Mouse (Mus musculus) layer of hippocampus, postnatal 10 days (tissue): Measurements from ENCODE around the gene Selenof. TPM values are rescaled to one million over a fixed set of nuclear protein-coding genes. Genes with fewer than 3 reads are reported as not detected.

Experiments used
- DNase-seq, 2 experiments: peaks; one replicate each; pipeline ENCODE4 v3.0.0; 2021; ENCODE audit warnings: low spot score in 2 of 2
- total RNA-seq, 2 experiments: library from RNA; stranded (reverse); gene quantifications; 2 replicates each; pipeline ENCODE4 v1.2.3; 2021

The Selenof gene
- total RNA-seq, 2 experiments from 2014 or later = 293 to 294 TPM

GRCm38 (mm10) chr3:144635236-144635635, 65.1 kb downstream of the Selenof start:
- DNase-seq = no peak

DNA sequence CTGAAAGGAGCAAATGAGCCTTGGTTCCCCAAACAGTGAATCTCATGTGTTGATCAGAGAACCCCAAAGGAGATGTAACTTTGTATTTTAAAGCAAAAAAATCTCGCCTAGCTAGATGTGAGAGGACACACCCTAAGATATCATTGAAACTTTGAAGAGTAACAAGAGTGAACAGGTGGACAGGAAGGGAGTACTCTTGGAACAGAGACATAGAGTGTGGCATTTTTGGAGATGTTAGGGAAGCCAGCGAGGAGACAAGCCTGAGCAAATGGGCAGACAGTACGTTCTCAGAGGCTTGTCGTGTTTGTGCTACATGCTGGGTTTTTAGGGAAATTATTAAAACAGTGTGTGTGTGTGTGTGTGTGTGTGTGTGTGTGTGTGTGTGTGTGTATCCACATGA, 68.0 kb downstream of the Selenof start:
- no peak for DNase-seq

- no peak for DNase-seq
Observed at GRCm38 (mm10) chr3:144639387-144639786, 69.3 kb downstream of the Selenof start.

DNA sequence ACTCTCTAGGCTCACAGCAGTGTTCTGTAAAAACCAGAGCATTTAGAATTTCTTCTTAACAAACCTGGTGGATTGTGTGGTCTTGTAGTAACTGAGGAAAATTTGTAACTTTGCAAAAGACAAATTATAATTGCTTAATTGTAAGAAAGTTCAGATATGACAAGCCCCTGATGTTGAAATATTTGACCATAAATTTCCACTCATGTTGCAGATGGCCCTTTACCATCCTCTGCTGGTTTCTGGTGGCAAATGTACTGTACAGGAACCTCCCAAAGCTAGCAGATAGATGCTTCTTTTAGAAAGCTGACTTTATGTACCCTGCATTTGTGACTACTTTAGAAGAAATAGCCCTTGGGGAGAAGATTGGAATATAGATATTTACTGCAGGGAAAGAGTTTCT, 69.9 kb downstream of the Selenof start:
- DNase-seq = no peak

GRCm38 (mm10) chr3:144642141-144642540, 72.0 kb downstream of the Selenof start:
- no peak for DNase-seq

- DNase-seq = peak; percentile 51 to 60
Observed at GRCm38 (mm10) chr3:144643301-144643871, 73.3 kb downstream of the Selenof start.

- no peak for DNase-seq
Observed at GRCm38 (mm10) chr3:144644202-144644601, 74.1 kb downstream of the Selenof start.

Other genes with a start within 250 kb of the Selenof start
- gene Hs2st1, start 123 bp upstream of the Selenof start, total RNA-seq = 10 to 100 TPM; 48.8 to 51.9 TPM
- 100 to 1,000 TPM; 101 to 110 TPM for gene Sh3glb1, start 150.0 kb downstream of the Selenof start, total RNA-seq
- gene Clca3a1, start 190.7 kb downstream of the Selenof start, total RNA-seq = under 1 TPM; 0.80 to 0.82 TPM
- gene Clca3a2, start 249.2 kb downstream of the Selenof start, total RNA-seq = 1 to 10 TPM in 1 of 2 experiments, under 1 TPM in 1; 0.91 to 1.1 TPM